Comparison of ENCODE assay signal across 9 mouse cellular contexts in genomic region chr6:54325246-54325885, GRCm38 (mm10). TPM values are rescaled to one million over a fixed set of nuclear protein-coding genes. Genes with fewer than 3 reads are reported as not detected.
A peak's percentile ranks its signal among the peaks of the same experiment; 100 is the strongest.
DNase-seq lines count a peak whose midpoint lies in the region; ATAC-seq and TF ChIP-seq lines count a peak whose summit lies in the region.
"Had no signal": no experiment of that assay in that cellular context is flagged by ENCODE, and none has a peak within 500 bp of the region (broad histone marks: within the 10 kb centered on the region; RNA-seq: fewer than 3 reads in every experiment).

Gene Prr15, plus strand, starts transcription at chr6:54325835.

- no peaks in the 10 kb centered on the region for H3K9me3 ChIP-seq in heart, embryonic 12.5 days (replicated peaks)
- H3K9me3 ChIP-seq in hindbrain, embryonic 12.5 days (replicated peaks), result no peaks in the 10 kb centered on the region
- no peaks in the 10 kb centered on the region for H3K9me3 ChIP-seq in midbrain, embryonic 10.5 days (replicated peaks)

- no peaks in the 10 kb centered on the region for H3K36me3 ChIP-seq in heart, embryonic 12.5 days
- no peaks in the 10 kb centered on the region for H3K36me3 ChIP-seq in hindbrain, embryonic 12.5 days
- no peaks in the 10 kb centered on the region for H3K36me3 ChIP-seq in midbrain, embryonic 10.5 days

- WGBS in heart, embryonic 12.5 days, result 45% methylated on average over 3 of the region's 3 CpGs
- WGBS in hindbrain, embryonic 12.5 days, result 67% methylated on average over 3 of the region's 3 CpGs
- 74% methylated on average over 3 of the region's 3 CpGs for WGBS in midbrain, embryonic 10.5 days

- no peak for TF ChIP-seq POLR2A in bone marrow macrophage, adult 2 months (IDR thresholded peaks at IDR 0.05; ENCODE audit: borderline replicate concordance, low read depth, low read length)

- DNase-seq in heart, postnatal 25 days (ENCODE audit: low spot score), result no peak
- no peak for DNase-seq in midbrain, embryonic 10.5 days (ENCODE audit: low spot score)
- no peak for DNase-seq in urinary bladder, postnatal 25 days (ENCODE audit: low spot score)
- no peak for DNase-seq in cerebellum, adult 9-10 months
- DNase-seq in urinary bladder, postnatal 36 days (ENCODE audit: low spot score in 2 of 2), result no peak
- DNase-seq: cerebellum, adult 9-11 months had no signal

- intact Hi-C loops in heart, postnatal 25 days (cut with DNase I), result loop anchor here (5.0 kb wide), 1 partner anchor 78 kb away; no protein-coding TSS in a partner anchor

- H3K9ac ChIP-seq in heart, embryonic 12.5 days, result peak within 1 kb of the TSS; percentile 85
- H3K9ac ChIP-seq in hindbrain, embryonic 12.5 days, result peak within 1 kb of the TSS; percentile 54; the same call in 1 of the 2 replicates

- no peak for TF ChIP-seq CTCF in bone marrow macrophage, adult 2 months (IDR thresholded peaks at IDR 0.05; ENCODE audit: low read depth, low read length)

- peaks cover 26% of the 10 kb centered on the region for H3K27me3 ChIP-seq in heart, embryonic 12.5 days (replicated peaks)
- peaks cover 60% of the 10 kb centered on the region for H3K27me3 ChIP-seq in hindbrain, embryonic 12.5 days
- peaks cover 80% of the 10 kb centered on the region for H3K27me3 ChIP-seq in midbrain, embryonic 10.5 days (ENCODE audit: low read depth, poor library complexity, severe bottlenecking)

- H3K27ac ChIP-seq in heart, embryonic 12.5 days (ENCODE audit: poor library complexity, severe bottlenecking), result peak within 1 kb of the TSS; percentile 85
- H3K27ac ChIP-seq in bone marrow macrophage, adult 2 months (ENCODE audit: insufficient read depth, low read depth, low read length), result no peak within 1 kb of the TSS
- no peak within 1 kb of the TSS for H3K27ac ChIP-seq in hindbrain, embryonic 12.5 days
- H3K27ac ChIP-seq in midbrain, embryonic 10.5 days (replicated peaks), result no peak within 1 kb of the TSS

- peak within 1 kb of the TSS; percentile 100 for H3K4me2 ChIP-seq in heart, embryonic 12.5 days
- H3K4me2 ChIP-seq in hindbrain, embryonic 12.5 days (replicated peaks), result peak within 1 kb of the TSS; percentile 95

- H3K4me3 ChIP-seq in heart, embryonic 12.5 days, result peak within 1 kb of the TSS; percentile 71
- peak within 1 kb of the TSS; percentile 30 for H3K4me3 ChIP-seq in bone marrow macrophage, adult 2 months (ENCODE audit: insufficient read depth, low read length)
- H3K4me3 ChIP-seq in hindbrain, embryonic 12.5 days, result peak within 1 kb of the TSS; percentile 46
- peak within 1 kb of the TSS; percentile 67 for H3K4me3 ChIP-seq in midbrain, embryonic 10.5 days

- no peak for ATAC-seq in heart, embryonic 12.5 days (ENCODE audit: insufficient number of reproducible peaks, low FRiP score)
- no peak for ATAC-seq in hindbrain, embryonic 12.5 days (ENCODE audit: low FRiP score)

- peaks cover 16% of the 10 kb centered on the region; the same call in 1 of the 2 replicates for H3K4me1 ChIP-seq in heart, embryonic 12.5 days (replicated peaks)
- H3K4me1 ChIP-seq in bone marrow macrophage, adult 2 months (ENCODE audit: control insufficient read depth, insufficient read depth, low read length), result peaks cover 2% of the 10 kb centered on the region; the same call in 1 of the 2 replicates
- H3K4me1 ChIP-seq in hindbrain, embryonic 12.5 days, result peaks cover 13% of the 10 kb centered on the region
- peaks cover 22% of the 10 kb centered on the region for H3K4me1 ChIP-seq in midbrain, embryonic 10.5 days

RNA-seq across cellular contexts. Expression of gene Prr15, which starts in this region (rescaled TPM):
- 13.7 and 14.2 TPM in 2 replicates for polyA plus RNA-seq in heart, embryonic 12.5 days (2016; fragmentation: Nextera tagmentation; extraction: Ambion mirVana)
- total RNA-seq in heart, postnatal 25 days (2021), result 1 to 10 TPM; 2.2 to 3.1 TPM
- polyA plus RNA-seq in bone marrow macrophage, adult 2 months (2012; ENCODE audit: insufficient read depth, insufficient read length, missing spikeins), result 1.1 and 1.4 TPM in 2 replicates
- 1.0 and 1.7 TPM in 2 replicates for polyA plus RNA-seq in hindbrain, embryonic 12.5 days (2016; fragmentation: Nextera tagmentation; extraction: Ambion mirVana)
- 0.96 and 1.1 TPM in 2 replicates for polyA plus RNA-seq in midbrain, embryonic 10.5 days (2016; fragmentation: Nextera tagmentation; extraction: Ambion mirVana)
